Mouse (Mus musculus): Measurements from ENCODE around the gene Lpar1. TPM values are rescaled to one million over a fixed set of nuclear protein-coding genes. Genes with fewer than 3 reads are reported as not detected.

The Lpar1 gene
- polyA plus RNA-seq, 1 experiment from 2014 or later: 15.9 TPM

- WGBS: 41% methylated on average over 21 of the region's 21 CpGs
- no peaks in the 10 kb centered on the region for H3K27me3 ChIP-seq (replicated peaks)
- H3K27ac ChIP-seq (replicated peaks): no peak overlapping the region
- H3K9me3 ChIP-seq (replicated peaks): no peaks in the 10 kb centered on the region
- H3K9ac ChIP-seq (replicated peaks): no peak overlapping the region
- H3K4me3 ChIP-seq (replicated peaks): no peak overlapping the region
- H3K4me2 ChIP-seq: 0 out of 2 replicates have a peak overlapping the region, but pooled peaks have one; percentile 6
- peaks cover 10% of the 10 kb centered on the region for H3K4me1 ChIP-seq
- no peaks in the 10 kb centered on the region for H3K36me3 ChIP-seq
- ATAC-seq (ENCODE audit: low FRiP score): peak; percentile 47; the same call in 1 of the 2 replicates
Observed at GRCm38 (mm10) chr4:58501012-58501777, 52.5 kb downstream of the Lpar1 start.

GRCm38 (mm10) chr4:58499831-58500230 lies 53.9 kb downstream of the Lpar1 start:
- no peak overlapping the region for H3K4me3 ChIP-seq (replicated peaks)
- no peak overlapping the region for H3K4me2 ChIP-seq
- H3K27me3 ChIP-seq (replicated peaks): no peaks in the 10 kb centered on the region
- 48% methylated on average over 3 of the region's 3 CpGs for WGBS
- H3K9me3 ChIP-seq (replicated peaks): no peaks in the 10 kb centered on the region
- peaks cover 10% of the 10 kb centered on the region for H3K4me1 ChIP-seq
- ATAC-seq (ENCODE audit: low FRiP score): no peak
- H3K27ac ChIP-seq (replicated peaks): no peak overlapping the region
- H3K36me3 ChIP-seq: no peaks in the 10 kb centered on the region
- H3K9ac ChIP-seq (replicated peaks): no peak overlapping the region

GRCm38 (mm10) chr4:58499241-58499640 lies 54.5 kb downstream of the Lpar1 start:
- Histone ChIP-seq H3K27me3 (replicated peaks) (no peaks in the 10 kb centered on the region), H3K36me3 (no peaks in the 10 kb centered on the region), H3K9ac (replicated peaks) (no peak overlapping the region), H3K9me3 (replicated peaks) (no peaks in the 10 kb centered on the region), H3K27ac (replicated peaks) (no peak overlapping the region), H3K4me1 (peaks cover 10% of the 10 kb centered on the region), H3K4me3 (replicated peaks) (no peak overlapping the region), H3K4me2 (no peak overlapping the region)
- no peak for ATAC-seq (ENCODE audit: low FRiP score)
- 25% methylated on average over 3 of the region's 3 CpGs for WGBS

GRCm38 (mm10) chr4:58498734-58499133 lies 55.0 kb downstream of the Lpar1 start:
- Histone ChIP-seq H3K4me3 (replicated peaks) (no peak overlapping the region), H3K9me3 (replicated peaks) (no peaks in the 10 kb centered on the region), H3K36me3 (no peaks in the 10 kb centered on the region), H3K27ac (replicated peaks) (no peak overlapping the region), H3K9ac (replicated peaks) (no peak overlapping the region), H3K4me1 (peaks cover 10% of the 10 kb centered on the region), H3K27me3 (replicated peaks) (no peaks in the 10 kb centered on the region), H3K4me2 (no peak overlapping the region)
- 58% methylated on average over 6 of the region's 6 CpGs for WGBS
- no peak for ATAC-seq (ENCODE audit: low FRiP score)

- Histone ChIP-seq H3K9ac (replicated peaks) (no peak overlapping the region), H3K9me3 (replicated peaks) (no peaks in the 10 kb centered on the region), H3K4me2 (no peak overlapping the region), H3K36me3 (no peaks in the 10 kb centered on the region), H3K4me3 (replicated peaks) (no peak overlapping the region), H3K27ac (replicated peaks) (no peak overlapping the region), H3K4me1 (peaks cover 10% of the 10 kb centered on the region), H3K27me3 (replicated peaks) (no peaks in the 10 kb centered on the region)
- WGBS: 85% methylated on average over 4 of the region's 4 CpGs
- ATAC-seq (ENCODE audit: low FRiP score): no peak
Observed at GRCm38 (mm10) chr4:58497284-58497683, 56.4 kb downstream of the Lpar1 start.

GRCm38 (mm10) chr4:58496743-58497142 lies 57.0 kb downstream of the Lpar1 start:
- H3K4me2 ChIP-seq: no peak overlapping the region
- H3K36me3 ChIP-seq: no peaks in the 10 kb centered on the region
- no peak overlapping the region for H3K27ac ChIP-seq (replicated peaks)
- 60% methylated on average over 8 of the region's 8 CpGs for WGBS
- H3K27me3 ChIP-seq (replicated peaks): no peaks in the 10 kb centered on the region
- peaks cover 10% of the 10 kb centered on the region for H3K4me1 ChIP-seq
- H3K9ac ChIP-seq (replicated peaks): no peak overlapping the region
- ATAC-seq (ENCODE audit: low FRiP score): no peak
- no peak overlapping the region for H3K4me3 ChIP-seq (replicated peaks)
- H3K9me3 ChIP-seq (replicated peaks): no peaks in the 10 kb centered on the region

GRCm38 (mm10) chr4:58491742-58492141 lies 62.0 kb downstream of the Lpar1 start:
- Histone ChIP-seq H3K4me3 (replicated peaks) (no peak overlapping the region), H3K9me3 (replicated peaks) (no peaks in the 10 kb centered on the region), H3K36me3 (no peaks in the 10 kb centered on the region), H3K27me3 (replicated peaks) (no peaks in the 10 kb centered on the region), H3K9ac (replicated peaks) (no peak overlapping the region), H3K4me1 (no peaks in the 10 kb centered on the region), H3K27ac (replicated peaks) (no peak overlapping the region), H3K4me2 (no peak overlapping the region)
- no peak for ATAC-seq (ENCODE audit: low FRiP score)
- 81% methylated on average over 3 of the region's 3 CpGs for WGBS

GRCm38 (mm10) chr4:58490374-58490773 lies 63.3 kb downstream of the Lpar1 start:
- Histone ChIP-seq H3K27me3 (replicated peaks) (no peaks in the 10 kb centered on the region), H3K27ac (replicated peaks) (no peak overlapping the region), H3K4me3 (replicated peaks) (no peak overlapping the region), H3K9ac (replicated peaks) (no peak overlapping the region), H3K36me3 (no peaks in the 10 kb centered on the region), H3K4me1 (no peaks in the 10 kb centered on the region), H3K4me2 (no peak overlapping the region), H3K9me3 (replicated peaks) (no peaks in the 10 kb centered on the region)
- 88% methylated on average over 4 of the region's 4 CpGs for WGBS
- no peak for ATAC-seq (ENCODE audit: low FRiP score)

GRCm38 (mm10) chr4:58478564-58478963 lies 75.1 kb downstream of the Lpar1 start:
- H3K4me3 ChIP-seq (replicated peaks): no peak overlapping the region
- H3K9ac ChIP-seq (replicated peaks): no peak overlapping the region
- H3K4me1 ChIP-seq: no peaks in the 10 kb centered on the region
- no peaks in the 10 kb centered on the region for H3K36me3 ChIP-seq
- H3K4me2 ChIP-seq: no peak overlapping the region
- WGBS: 100% methylated on average over 1 of the region's 1 CpGs
- no peak overlapping the region for H3K27ac ChIP-seq (replicated peaks)
- H3K9me3 ChIP-seq (replicated peaks): no peaks in the 10 kb centered on the region
- ATAC-seq (ENCODE audit: low FRiP score): no peak
- H3K27me3 ChIP-seq (replicated peaks): no peaks in the 10 kb centered on the region

- Histone ChIP-seq H3K4me1 (no peaks in the 10 kb centered on the region), H3K36me3 (no peaks in the 10 kb centered on the region), H3K27ac (replicated peaks) (no peak overlapping the region), H3K27me3 (replicated peaks) (no peaks in the 10 kb centered on the region), H3K4me2 (no peak overlapping the region), H3K9ac (replicated peaks) (no peak overlapping the region), H3K9me3 (replicated peaks) (no peaks in the 10 kb centered on the region), H3K4me3 (replicated peaks) (no peak overlapping the region)
- ATAC-seq (ENCODE audit: low FRiP score): no peak
- WGBS: 91% methylated on average over 8 of the region's 8 CpGs
Observed at GRCm38 (mm10) chr4:58477691-58478090, 76.0 kb downstream of the Lpar1 start.

GRCm38 (mm10) chr4:58471203-58471910 lies 82.3 kb downstream of the Lpar1 start:
- WGBS: 77% methylated on average over 4 of the region's 4 CpGs
- Histone ChIP-seq H3K9me3 (replicated peaks) (no peaks in the 10 kb centered on the region), H3K27me3 (replicated peaks) (no peaks in the 10 kb centered on the region), H3K4me3 (replicated peaks) (no peak overlapping the region), H3K4me2 (no peak overlapping the region), H3K4me1 (no peaks in the 10 kb centered on the region), H3K36me3 (no peaks in the 10 kb centered on the region), H3K27ac (replicated peaks) (no peak overlapping the region), H3K9ac (replicated peaks) (no peak overlapping the region)
- no peak for ATAC-seq (ENCODE audit: low FRiP score)
